ENCODE assay signal across 16 mouse cellular contexts in genomic region chr10:98364604-98365003, GRCm38 (mm10).
"Had no signal": no experiment of that assay in that cellular context is flagged by ENCODE, and none has a peak within 500 bp of the region (broad histone marks: within the 10 kb centered on the region; RNA-seq: fewer than 3 reads in every experiment).

No protein-coding gene starts in this region.

- ATAC-seq: forebrain, postnatal 0 days; hindbrain, postnatal 0 days; intestine, embryonic 16.5 days; liver, embryonic 12.5 days had no signal

- DNase-seq: forebrain, postnatal 0 days; gastrocnemius, postnatal 14 days; gastrocnemius, postnatal 36 days; heart, adult 11 months; heart, adult 2 months; heart, postnatal 14 days; heart, postnatal 36 days; kidney, adult 11 months; kidney, postnatal 14 days; kidney, postnatal 36 days; layer of hippocampus, adult 9-11 months; layer of hippocampus, postnatal 36 days; left cerebral cortex, postnatal 4 days had no signal
